Comparison of ENCODE assay signal across 8 mouse cellular contexts in genomic region chr7:80687721-80688555, GRCm38 (mm10). TPM values are rescaled to one million over a fixed set of nuclear protein-coding genes. Genes with fewer than 3 reads are reported as not detected.
DNase-seq lines count a peak whose midpoint lies in the region; ATAC-seq and TF ChIP-seq lines count a peak whose summit lies in the region.

No protein-coding gene starts in this region.

- peak overlapping the region; percentile 94 for H3K9ac ChIP-seq in embryonic facial prominence, embryonic 15.5 days
- peak overlapping the region; percentile 95 for H3K9ac ChIP-seq in limb, embryonic 12.5 days (replicated peaks)
- peak overlapping the region; percentile 89 for H3K9ac ChIP-seq in midbrain, embryonic 13.5 days (replicated peaks)

- H3K27me3 ChIP-seq in embryonic facial prominence, embryonic 15.5 days = no peaks in the 10 kb centered on the region
- no peaks in the 10 kb centered on the region for H3K27me3 ChIP-seq in limb, embryonic 12.5 days
- no peaks in the 10 kb centered on the region for H3K27me3 ChIP-seq in midbrain, embryonic 13.5 days
- H3K27me3 ChIP-seq in small intestine, adult 2 months (ENCODE audit: control insufficient read depth, insufficient read depth, low read length) = no peaks in the 10 kb centered on the region

- DNase-seq in 3134 (ENCODE audit: extremely low read depth, insufficient read length, low spot score) = peak; percentile 80
- DNase-seq in adrenal gland, postnatal 36 days = peak; percentile 69 to 77
- peak; percentile 55 to 60 for DNase-seq in heart, adult 9 months (ENCODE audit: low spot score in 2 of 2)
- DNase-seq in kidney, adult 9 months = peak; percentile 53

- H3K27ac ChIP-seq in embryonic facial prominence, embryonic 15.5 days (replicated peaks) = peak overlapping the region; percentile 96
- peak overlapping the region; percentile 96 for H3K27ac ChIP-seq in limb, embryonic 12.5 days
- peak overlapping the region; percentile 96 for H3K27ac ChIP-seq in midbrain, embryonic 13.5 days
- H3K27ac ChIP-seq in small intestine, adult 2 months (ENCODE audit: insufficient read depth, low read depth, low read length) = peak overlapping the region; percentile 92; the same call in 1 of the 2 replicates

- H3K36me3 ChIP-seq in embryonic facial prominence, embryonic 15.5 days = no peaks in the 10 kb centered on the region
- no peaks in the 10 kb centered on the region; the same call in 1 of the 2 replicates for H3K36me3 ChIP-seq in limb, embryonic 12.5 days
- no peaks in the 10 kb centered on the region for H3K36me3 ChIP-seq in midbrain, embryonic 13.5 days
- H3K36me3 ChIP-seq in small intestine, adult 2 months (ENCODE audit: control insufficient read depth, insufficient read depth, low read length) = no peaks in the 10 kb centered on the region

- H3K4me1 ChIP-seq in embryonic facial prominence, embryonic 15.5 days = peaks cover 11% of the 10 kb centered on the region
- peaks cover 16% of the 10 kb centered on the region for H3K4me1 ChIP-seq in limb, embryonic 12.5 days (replicated peaks)
- H3K4me1 ChIP-seq in midbrain, embryonic 13.5 days (replicated peaks) = peaks cover 23% of the 10 kb centered on the region
- H3K4me1 ChIP-seq in small intestine, adult 2 months (ENCODE audit: control insufficient read depth, insufficient read depth, insufficient read length, low read length) = peaks cover 5% of the 10 kb centered on the region; the same call in 1 of the 2 replicates

- ATAC-seq in embryonic facial prominence, embryonic 15.5 days (ENCODE audit: insufficient number of reproducible peaks, low FRiP score, low TSS enrichment, low read depth) = peak; percentile 49
- peak; percentile 48 for ATAC-seq in limb, embryonic 12.5 days (ENCODE audit: insufficient number of reproducible peaks, insufficient read depth, low FRiP score, low TSS enrichment, low read depth)
- ATAC-seq in midbrain, embryonic 13.5 days = peak; percentile 67

- no peak; the same call in 1 of the 2 replicates for TF ChIP-seq POLR2A in small intestine, adult 2 months (IDR thresholded peaks at IDR 0.05; ENCODE audit: low read depth, low read length)

- TF ChIP-seq CTCF in small intestine, adult 2 months (IDR thresholded peaks at IDR 0.05; ENCODE audit: extremely low read depth, insufficient read length, insufficient replicate concordance, low read depth, low read length) = no peak

- H3K4me3 ChIP-seq in embryonic facial prominence, embryonic 15.5 days (replicated peaks) = peak overlapping the region; percentile 75
- peak overlapping the region; percentile 84 for H3K4me3 ChIP-seq in limb, embryonic 12.5 days (replicated peaks)
- peak overlapping the region; percentile 85 for H3K4me3 ChIP-seq in midbrain, embryonic 13.5 days (replicated peaks)
- peak overlapping the region; percentile 97 for H3K4me3 ChIP-seq in small intestine, adult 2 months (ENCODE audit: low read depth, low read length)

- peak overlapping the region; percentile 72 for H3K4me2 ChIP-seq in embryonic facial prominence, embryonic 15.5 days (replicated peaks)
- H3K4me2 ChIP-seq in limb, embryonic 12.5 days = peak overlapping the region; percentile 75
- H3K4me2 ChIP-seq in midbrain, embryonic 13.5 days (replicated peaks) = peak overlapping the region; percentile 65

- no peaks in the 10 kb centered on the region for H3K9me3 ChIP-seq in embryonic facial prominence, embryonic 15.5 days (replicated peaks)
- H3K9me3 ChIP-seq in limb, embryonic 12.5 days = no peaks in the 10 kb centered on the region
- H3K9me3 ChIP-seq in midbrain, embryonic 13.5 days = no peaks in the 10 kb centered on the region

- 1% methylated on average over 68 of the region's 69 CpGs for WGBS in embryonic facial prominence, embryonic 15.5 days
- 2% methylated on average over 63 of the region's 69 CpGs for WGBS in limb, embryonic 12.5 days
- WGBS in midbrain, embryonic 13.5 days = under 1% methylated on average over 56 of the region's 69 CpGs
- WGBS in small intestine, adult 2 months = 2% methylated on average over 62 of the region's 69 CpGs

RNA-seq across cellular contexts. Expression of gene Crtc3, which starts 0.7 kb away (rescaled TPM):
- 10 to 100 TPM; 25.0 to 31.2 TPM for total RNA-seq in adrenal gland, postnatal 36 days (2021)
- polyA plus RNA-seq in embryonic facial prominence, embryonic 15.5 days (2015; fragmentation: Nextera tagmentation; extraction: Ambion mirVana) = 30.2 and 33.5 TPM in 2 replicates
- polyA plus RNA-seq in limb, embryonic 12.5 days (2016; fragmentation: Nextera tagmentation; extraction: Ambion mirVana) = 18.5 and 22.4 TPM in 2 replicates
- polyA plus RNA-seq in midbrain, embryonic 13.5 days (2015; fragmentation: Nextera tagmentation; extraction: Ambion mirVana) = 12.4 and 13.1 TPM in 2 replicates
- polyA plus RNA-seq in small intestine, adult 2 months (2012; rRNA removed) = 11.0 and 15.7 TPM in 2 replicates

Comparison
In these comparisons a context has a peak if more than half of its experiments do, and no peak if none do; other contexts are left out.
1. Peak in every context shown above with its lines: DNase-seq, ATAC-seq, H3K4me3 ChIP-seq and H3K27ac ChIP-seq.